ENCODE assay signal across 8 mouse cellular contexts in genomic region chr3:129970529-129971515, GRCm38 (mm10). TPM values are rescaled to one million over a fixed set of nuclear protein-coding genes. Genes with fewer than 3 reads are reported as not detected.
DNase-seq lines count a peak whose midpoint lies in the region; ATAC-seq lines count a peak whose summit lies in the region.

No protein-coding gene starts in this region.

- peak; percentile 69 for ATAC-seq in embryonic facial prominence, embryonic 11.5 days (replicated peaks; ENCODE audit: insufficient number of reproducible peaks, low FRiP score, low TSS enrichment, low read depth)
- 0 out of 2 replicates have a peak, but pooled peaks have one; percentile 22 for ATAC-seq in megakaryocyte-erythroid progenitor cell, adult 5-6 weeks (replicated peaks; ENCODE audit: low FRiP score, low TSS enrichment, poor library complexity, severe bottlenecking)

- H3K9ac ChIP-seq in embryonic facial prominence, embryonic 11.5 days (replicated peaks; ENCODE audit: low read length): peak overlapping the region; percentile 28; the same call in 1 of the 2 replicates

- 10% methylated on average over 19 of the region's 19 CpGs for WGBS in embryonic facial prominence, embryonic 11.5 days

- intact Hi-C loops in left cerebral cortex, postnatal 14 days (cut with DNase I): no loop called here

- H3K27me3 ChIP-seq in embryonic facial prominence, embryonic 11.5 days (ENCODE audit: control insufficient read depth, insufficient read depth, low read length): peaks cover 14% of the 10 kb centered on the region

- peak; percentile 23 to 45 for DNase-seq in left cerebral cortex, postnatal 14 days (ENCODE audit: low spot score in 2 of 2)
- DNase-seq in left cerebral cortex, adult 18-20 months (ENCODE audit: low spot score in 2 of 2): no peak
- peak; percentile 78 for DNase-seq in embryonic facial prominence, embryonic 11.5 days (ENCODE audit: low spot score)
- peak; percentile 37 for DNase-seq in heart, postnatal 4 days
- peak; percentile 49 to 57 for DNase-seq in layer of hippocampus, postnatal 10 days (ENCODE audit: low spot score in 2 of 2)
- DNase-seq in adipocyte (ENCODE audit: low spot score): no peak
- DNase-seq in testis, postnatal 10 days (ENCODE audit: low spot score): no peak

- no peak overlapping the region for H3K27ac ChIP-seq in embryonic facial prominence, embryonic 11.5 days (replicated peaks; ENCODE audit: low read depth, low read length)

- H3K36me3 ChIP-seq in embryonic facial prominence, embryonic 11.5 days (replicated peaks; ENCODE audit: control insufficient read depth, insufficient read depth, low read depth, low read length): no peaks in the 10 kb centered on the region

- peak overlapping the region; percentile 54 for H3K4me3 ChIP-seq in embryonic facial prominence, embryonic 11.5 days (ENCODE audit: low read depth, low read length)

- H3K9me3 ChIP-seq in embryonic facial prominence, embryonic 11.5 days (replicated peaks; ENCODE audit: control insufficient read depth, low read length): no peaks in the 10 kb centered on the region

- peaks cover 5% of the 10 kb centered on the region; the same call in 1 of the 2 replicates for H3K4me1 ChIP-seq in embryonic facial prominence, embryonic 11.5 days (ENCODE audit: control insufficient read depth, insufficient read depth, low read length)

- peak overlapping the region; percentile 100 for H3K4me2 ChIP-seq in embryonic facial prominence, embryonic 11.5 days (ENCODE audit: low read depth, low read length)

RNA-seq across cellular contexts. Expression of gene Mcub, which starts 0.8 kb away (rescaled TPM):
- under 1 TPM; 0.62 to 0.93 TPM for total RNA-seq in left cerebral cortex, postnatal 14 days (2021)
- total RNA-seq in left cerebral cortex, adult 18-20 months (2021): 1 to 10 TPM; 1.0 to 2.4 TPM
- polyA plus RNA-seq in embryonic facial prominence, embryonic 11.5 days (2014; fragmentation: Nextera tagmentation; extraction: Ambion mirVana): 1.6 and 1.7 TPM in 2 replicates
- 1 to 10 TPM; 1.1 to 1.4 TPM for total RNA-seq in heart, postnatal 4 days (2021)
- total RNA-seq in layer of hippocampus, postnatal 10 days (2021): 1 to 10 TPM; 4.1 to 6.5 TPM
- not detected in 2 replicates for total RNA-seq in megakaryocyte-erythroid progenitor cell, adult 5-6 weeks (2014; fragmentation: Nextera tagmentation)
- total RNA-seq in megakaryocyte-erythroid progenitor cell, adult 5-6 weeks (2017): 0.84 TPM in 1 of 2 replicates, not detected in the other

Comparison
In these comparisons a context has a peak if more than half of its experiments do, and no peak if none do; other contexts are left out.
1. DNase-seq: peak in left cerebral cortex, postnatal 14 days (2 of 2), embryonic facial prominence, embryonic 11.5 days (single experiment), heart, postnatal 4 days (single experiment) and layer of hippocampus, postnatal 10 days (2 of 2); none in left cerebral cortex, adult 18-20 months (0 of 2), adipocyte (single experiment) and testis, postnatal 10 days (single experiment).